Mouse (Mus musculus) limb, embryonic 12.5 days (tissue): Measurements from ENCODE around the gene Uqcc3. TPM values are rescaled to one million over a fixed set of nuclear protein-coding genes. Genes with fewer than 3 reads are reported as not detected.

ENCODE experiments used
- ATAC-seq: fragments of 200-750 bp; cut with Nextera tagmentation; 2 replicates; pipeline ENCODE4 v1.8.0; 2017; ENCODE audit warnings: low read depth, moderate TSS enrichment; ENCODE audit not compliant: insufficient number of reproducible peaks, insufficient read depth, low FRiP score, low TSS enrichment
- H3K27ac ChIP-seq: fragments of 300-500 bp; sonication (generic); 2 replicates; pipeline ENCODE4 v1.5.1; 2016; ENCODE audit warnings: mild to moderate bottlenecking, moderate library complexity
- H3K27me3 ChIP-seq: fragments of 300-500 bp; sonication (generic); 2 replicates; pipeline ENCODE4 v1.6.1; 2016; ENCODE audit warnings: mild to moderate bottlenecking, moderate library complexity
- H3K36me3 ChIP-seq: fragments of 300-500 bp; sonication (generic); 2 replicates; pipeline ENCODE4 v1.6.1; 2016; ENCODE audit warnings: mild to moderate bottlenecking, moderate library complexity
- H3K4me1 ChIP-seq: fragments of 300-500 bp; sonication (generic); replicated peaks from 2 replicates; pipeline ENCODE4 v1.6.1; 2016
- H3K4me2 ChIP-seq: fragments of 300-500 bp; sonication (generic); 2 replicates; pipeline ENCODE4 v1.6.1; 2016; ENCODE audit warnings: mild to moderate bottlenecking, moderate library complexity
- H3K4me3 ChIP-seq: fragments of 300-500 bp; sonication (generic); replicated peaks from 2 replicates; pipeline ENCODE4 v1.5.1; 2016; ENCODE audit warnings: mild to moderate bottlenecking
- H3K9ac ChIP-seq: fragments of 300-500 bp; sonication (generic); replicated peaks from 2 replicates; pipeline ENCODE4 v1.6.1; 2016; ENCODE audit warnings: mild to moderate bottlenecking, moderate library complexity
- H3K9me3 ChIP-seq: fragments of 300-500 bp; sonication (generic); 2 replicates; pipeline ENCODE4 v1.6.1; 2016; ENCODE audit warnings: mild to moderate bottlenecking, moderate library complexity
- WGBS: fragments of 180-500 bp; shearing (Covaris S2); methylation state at CpG from one replicate; pipeline ENCODE4 v1.1.7; 2016; 5-methylcytosine and 5-hydroxymethylcytosine counted together
- polyA plus RNA-seq: library from polyadenylated mRNA; unstranded; fragments of >200 nt; fragmentation: Nextera tagmentation; extraction: Ambion mirVana; gene quantifications from 2 replicates; pipeline ENCODE4 v1.2.1, GENCODE M21; 2016

Uqcc3 gene
- polyA plus RNA-seq, 1 experiment from 2014 or later = 66.0 TPM

DNA sequence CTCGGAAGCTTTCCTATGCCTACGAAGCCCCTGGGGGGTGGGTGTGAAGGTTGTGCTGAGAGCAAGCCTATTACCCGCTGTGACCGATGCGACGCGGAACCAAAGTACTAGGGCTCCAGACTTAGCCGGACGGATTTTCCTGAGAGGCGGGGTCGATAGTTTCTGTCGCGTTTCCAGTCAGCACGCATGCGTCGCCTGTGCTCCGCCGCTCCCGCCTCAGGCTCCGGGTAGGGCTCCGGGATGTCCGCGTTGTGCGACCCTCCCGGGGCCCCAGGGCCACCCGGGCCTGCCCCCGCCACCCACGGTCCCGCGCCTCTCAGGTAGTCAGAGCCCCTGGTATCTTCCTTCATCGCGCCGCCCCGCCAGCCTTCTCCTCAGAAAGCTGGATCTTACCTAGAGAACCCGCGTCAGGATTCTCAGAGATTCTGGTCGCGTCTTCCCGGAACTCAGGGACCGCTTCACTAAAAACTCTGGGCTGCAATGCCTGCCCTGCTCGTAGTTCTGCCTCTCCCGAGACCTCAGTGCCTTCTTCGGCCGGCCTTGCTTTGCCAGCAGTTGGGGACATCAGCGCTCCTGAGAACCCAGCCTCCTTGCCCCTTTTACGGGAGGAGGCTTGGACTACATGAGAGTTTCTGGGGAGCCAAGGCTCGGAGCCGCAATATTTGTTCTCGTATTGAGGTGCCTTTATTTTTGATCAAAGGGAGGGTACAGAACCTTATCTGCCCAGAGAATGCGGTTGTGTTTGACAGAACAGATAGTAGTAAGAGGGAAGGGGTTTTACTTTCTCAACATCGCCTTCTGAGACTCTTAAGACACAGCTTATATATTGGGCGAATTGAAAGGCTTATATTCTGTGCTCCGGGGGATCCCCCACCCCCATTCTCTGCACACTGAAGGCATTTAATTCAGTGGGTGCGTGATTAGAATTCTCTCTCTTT lies 12.4 kb upstream of the Uqcc3 start, which contains the start of gene Ints5:
Gene Ints5 (plus strand): TSS at position 177 of the 938 bp plus-strand sequence.
- Histone ChIP-seq H3K36me3 (peaks cover 44% of the 10 kb centered on the region), H3K27ac (peak within 1 kb of the TSS; percentile 87), H3K9ac (peak within 1 kb of the TSS; percentile 93), H3K4me2 (peak within 1 kb of the TSS; percentile 70), H3K4me3 (peak within 1 kb of the TSS; percentile 86), H3K4me1 (peaks cover 23% of the 10 kb centered on the region), H3K27me3 (no peaks in the 10 kb centered on the region), H3K9me3 (no peaks in the 10 kb centered on the region)
- WGBS = 3% methylated on average over 54 of the region's 54 CpGs
- ATAC-seq = peak; percentile 21; the same call in 1 of the 2 replicates

- Histone ChIP-seq H3K4me1 (peaks cover 10% of the 10 kb centered on the region), H3K36me3 (peaks cover 15% of the 10 kb centered on the region), H3K27me3 (no peaks in the 10 kb centered on the region), H3K9me3 (no peaks in the 10 kb centered on the region), H3K4me3 (peak within 1 kb of the TSS; percentile 71), H3K27ac (peak within 1 kb of the TSS; percentile 93), H3K9ac (peak within 1 kb of the TSS; percentile 89), H3K4me2 (peak within 1 kb of the TSS; percentile 77)
- WGBS = under 1% methylated on average over 58 of the region's 58 CpGs
- ATAC-seq = peak; percentile 94
Measured at GRCm38 (mm10) chr19:8888511-8889385, 8.0 kb upstream of the Uqcc3 start, which contains the start of the genes 1810009A15Rik and Gm49416. Gene 1810009A15Rik, plus strand, starts transcription at chr19:8888853. Gene Gm49416, plus strand, starts transcription at chr19:8888926.

- H3K27ac ChIP-seq = peak overlapping the region; percentile 93
- H3K27me3 ChIP-seq = no peaks in the 10 kb centered on the region
- H3K4me1 ChIP-seq = peaks cover 8% of the 10 kb centered on the region
- H3K4me3 ChIP-seq = peak overlapping the region; percentile 71
- whole genome bisulfite sequencing = 15% methylated on average over 19 of the region's 19 CpGs
- no peak for ATAC-seq
- peak overlapping the region; percentile 89 for H3K9ac ChIP-seq
- peaks cover 15% of the 10 kb centered on the region for H3K36me3 ChIP-seq
- H3K9me3 ChIP-seq = no peaks in the 10 kb centered on the region
- H3K4me2 ChIP-seq = peak overlapping the region; percentile 77
Measured at GRCm38 (mm10) chr19:8887585-8888463, 7.1 kb upstream of the Uqcc3 start.

DNA sequence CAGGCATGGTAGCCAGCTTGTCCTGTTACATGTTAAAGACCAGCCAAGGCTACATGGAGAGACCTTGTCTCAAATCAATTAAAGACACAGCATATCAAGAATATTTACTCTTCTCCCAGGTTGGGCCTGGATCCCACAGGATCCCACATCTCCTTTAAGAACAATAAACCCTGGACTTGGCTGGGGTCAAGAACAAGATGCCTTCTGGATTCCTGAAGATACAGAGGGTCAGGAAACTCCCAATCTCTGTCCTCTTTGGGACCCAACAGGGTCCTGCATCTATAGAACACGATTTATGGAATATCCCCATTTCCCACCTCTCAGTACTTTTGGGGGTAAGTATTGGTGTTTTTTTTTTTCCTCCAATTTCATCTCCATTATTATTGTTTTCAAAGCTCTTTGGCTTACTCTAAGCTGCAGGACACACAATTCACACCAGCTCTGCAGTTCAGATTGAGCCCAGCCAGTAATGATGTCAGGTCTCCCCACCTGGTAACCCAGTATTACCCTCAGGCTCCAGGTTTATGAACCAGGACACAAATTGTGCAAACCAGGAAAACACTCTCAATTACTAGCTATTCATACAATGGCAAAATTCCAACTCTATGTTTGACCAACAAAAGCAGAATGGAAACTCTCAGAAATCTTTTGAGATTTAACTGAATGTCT lies 6.3 kb upstream of the Uqcc3 start:
- no peak overlapping the region for H3K9ac ChIP-seq
- no peak for ATAC-seq
- 51% methylated on average over 1 of the region's 1 CpGs for WGBS

DNA sequence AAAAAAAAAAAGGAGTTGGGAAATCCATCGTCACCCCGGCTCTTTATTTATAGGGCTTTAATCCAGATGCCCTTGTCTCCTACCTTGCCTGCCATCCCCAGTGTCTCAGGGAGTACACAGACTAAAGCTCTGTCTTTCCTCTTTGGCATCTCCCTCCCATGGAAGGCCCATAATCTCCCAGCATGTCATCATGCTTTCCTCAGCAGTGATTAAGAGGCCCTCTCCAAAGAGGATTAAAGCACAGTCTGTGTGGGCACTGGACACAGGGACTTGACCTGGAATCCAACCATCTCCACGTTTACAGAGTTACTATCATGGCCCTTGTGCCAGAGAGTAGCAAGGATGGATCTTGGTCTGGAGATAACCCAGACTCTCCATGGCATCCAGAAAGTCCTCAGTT lies 2.9 kb upstream of the Uqcc3 start, which contains the start of the genes Lbhd1 and Gm49403:
Gene Lbhd1 (plus strand): TSS at position 117 of the 400 bp plus-strand sequence.
Gene Gm49403 (plus strand): TSS at position 315 of the 400 bp plus-strand sequence.
- H3K36me3 ChIP-seq = peaks cover 6% of the 10 kb centered on the region; the same call in 1 of the 2 replicates
- H3K4me1 ChIP-seq = peaks cover 16% of the 10 kb centered on the region
- H3K4me3 ChIP-seq = no peak within 1 kb of the TSS
- H3K4me2 ChIP-seq = no peak within 1 kb of the TSS
- 81% methylated on average over 3 of the region's 3 CpGs for WGBS
- H3K27ac ChIP-seq = no peak within 1 kb of the TSS
- no peaks in the 10 kb centered on the region for H3K27me3 ChIP-seq
- no peak within 1 kb of the TSS for H3K9ac ChIP-seq
- no peaks in the 10 kb centered on the region for H3K9me3 ChIP-seq
- ATAC-seq = no peak

More for the DNA sequence above, 6.3 kb upstream of the Uqcc3 start:
- Histone ChIP-seq H3K4me2 (peak overlapping the region; percentile 77), H3K36me3 (peaks cover 15% of the 10 kb centered on the region), H3K9me3 (no peaks in the 10 kb centered on the region), H3K27ac (peak overlapping the region; percentile 93), H3K4me3 (peak overlapping the region; percentile 71; the same call in 1 of the 2 replicates), H3K4me1 (peaks cover 8% of the 10 kb centered on the region), H3K27me3 (no peaks in the 10 kb centered on the region)

- H3K27me3 ChIP-seq = no peaks in the 10 kb centered on the region
- WGBS = 22% methylated on average over 3 of the region's 3 CpGs
- no peak overlapping the region; the same call in 1 of the 2 replicates for H3K27ac ChIP-seq
- H3K4me2 ChIP-seq = peak overlapping the region; percentile 87
- H3K4me1 ChIP-seq = peaks cover 8% of the 10 kb centered on the region
- ATAC-seq = no peak; the same call in 1 of the 2 replicates
- H3K9me3 ChIP-seq = no peaks in the 10 kb centered on the region
- H3K4me3 ChIP-seq = peak overlapping the region; percentile 83
- peak overlapping the region; percentile 90 for H3K9ac ChIP-seq
- peaks cover 27% of the 10 kb centered on the region for H3K36me3 ChIP-seq
Measured at GRCm38 (mm10) chr19:8881034-8881392, 290 bp upstream of the Uqcc3 start.

DNA sequence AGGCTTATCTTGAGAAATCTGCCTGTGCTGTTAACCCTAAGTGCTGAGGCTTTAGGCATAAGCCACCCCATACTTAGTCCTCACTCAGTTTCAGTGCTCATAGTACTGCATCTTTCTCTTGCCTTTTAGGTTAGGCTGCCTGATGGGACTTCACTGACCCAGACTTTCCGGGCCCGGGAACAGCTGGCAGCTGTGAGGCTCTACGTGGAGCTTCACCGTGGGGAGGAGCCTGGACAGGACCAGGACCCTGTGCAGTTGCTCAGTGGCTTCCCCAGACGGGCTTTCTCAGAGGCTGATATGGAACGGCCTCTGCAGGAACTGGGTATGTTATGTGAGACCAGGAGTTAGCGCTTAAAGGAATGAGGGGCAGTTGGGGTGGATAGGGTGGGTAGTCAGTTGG lies 5.7 kb downstream of the Uqcc3 start:
- WGBS = 91% methylated on average over 7 of the region's 7 CpGs
- Histone ChIP-seq H3K9ac (no peak overlapping the region; the same call in 1 of the 2 replicates), H3K27ac (no peak overlapping the region), H3K4me3 (no peak overlapping the region), H3K9me3 (no peaks in the 10 kb centered on the region), H3K27me3 (no peaks in the 10 kb centered on the region), H3K4me1 (peaks cover 15% of the 10 kb centered on the region), H3K4me2 (no peak overlapping the region), H3K36me3 (peaks cover 62% of the 10 kb centered on the region)
- no peak for ATAC-seq

- Histone ChIP-seq H3K4me3 (peak overlapping the region; percentile 98), H3K9me3 (no peaks in the 10 kb centered on the region), H3K27ac (peak overlapping the region; percentile 72; the same call in 1 of the 2 replicates), H3K4me1 (peaks cover 8% of the 10 kb centered on the region), H3K9ac (peak overlapping the region; percentile 90), H3K36me3 (peaks cover 49% of the 10 kb centered on the region), H3K4me2 (peak overlapping the region; percentile 91), H3K27me3 (no peaks in the 10 kb centered on the region)
- ATAC-seq = no peak
- 82% methylated on average over 10 of the region's 10 CpGs for WGBS
Measured at GRCm38 (mm10) chr19:8872266-8872840, 8.4 kb downstream of the Uqcc3 start.

DNA sequence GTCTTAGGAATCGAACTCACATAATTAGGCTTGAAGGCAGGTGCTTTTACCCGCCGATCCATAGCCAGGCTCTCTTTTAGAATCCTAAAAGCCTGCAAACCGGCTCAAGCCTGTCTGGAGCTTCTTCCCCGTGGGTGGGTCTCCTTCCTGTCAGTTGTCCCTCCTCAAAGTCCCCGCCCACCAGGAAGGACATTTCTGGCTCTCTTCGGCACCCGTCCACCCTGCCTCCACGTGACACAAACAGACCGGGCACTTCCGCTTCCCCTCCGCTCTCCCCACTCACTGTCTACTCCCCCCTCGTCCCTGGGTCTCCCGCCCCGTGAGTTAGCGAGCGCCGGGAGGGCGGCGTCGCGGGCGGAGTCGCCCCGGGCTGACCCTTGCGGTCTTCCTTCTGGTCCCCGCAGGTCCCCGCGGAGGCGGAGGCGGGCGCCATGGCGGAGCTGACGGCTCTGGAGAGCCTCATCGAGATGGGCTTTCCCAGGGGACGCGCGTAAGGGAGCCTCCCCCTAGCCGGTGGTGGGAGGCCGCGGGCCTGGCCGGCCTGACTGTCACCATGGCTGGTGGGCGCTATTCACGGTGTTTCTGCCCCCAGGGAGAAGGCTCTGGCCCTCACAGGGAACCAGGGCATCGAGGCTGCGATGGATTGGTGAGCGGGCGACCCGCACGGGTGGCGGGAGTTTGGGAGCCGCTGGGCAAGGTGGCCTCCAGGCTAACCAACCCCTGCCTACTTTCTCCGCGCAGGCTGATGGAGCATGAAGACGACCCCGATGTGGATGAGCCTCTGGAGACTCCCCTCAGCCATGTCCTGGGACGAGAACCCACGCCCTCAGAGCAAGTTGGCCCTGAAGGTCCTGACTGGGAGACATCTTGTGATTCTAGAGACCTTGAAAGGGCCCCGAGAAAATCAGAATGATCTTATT lies 9.2 kb downstream of the Uqcc3 start, which contains the start of gene Ubxn1:
Gene Ubxn1 (plus strand): TSS at position 230 of the 920 bp plus-strand sequence.
- H3K4me3 ChIP-seq = peak within 1 kb of the TSS; percentile 98
- peaks cover 8% of the 10 kb centered on the region for H3K4me1 ChIP-seq
- no peaks in the 10 kb centered on the region for H3K27me3 ChIP-seq
- H3K9ac ChIP-seq = peak within 1 kb of the TSS; percentile 90
- peaks cover 41% of the 10 kb centered on the region for H3K36me3 ChIP-seq
- H3K9me3 ChIP-seq = no peaks in the 10 kb centered on the region
- peak; percentile 93 for ATAC-seq
- peak within 1 kb of the TSS; percentile 72 for H3K27ac ChIP-seq
- under 1% methylated on average over 59 of the region's 59 CpGs for WGBS
- peak within 1 kb of the TSS; percentile 91 for H3K4me2 ChIP-seq
